Mouse (Mus musculus) spleen, adult 12 weeks (tissue): ENCODE measurements around the gene Olfr1506.
"Not testable (repeated sequence)": the region's sequence is repeated elsewhere in the genome, so short reads cannot be mapped to it uniquely, and the experiment has no call there.

Source experiments
- DNase-seq: peaks from one replicate; pipeline ENCODE4 v3.0.0; 2022; ENCODE audit warnings: low spot score

The Olfr1506 gene

GRCm38 (mm10) chr2:90224393-90224792, at the start of gene Olfr1506:
TSS of gene Olfr1506 (minus strand) at chr2:90224493.
- not testable (repeated sequence) for DNase-seq

GRCm38 (mm10) chr2:90270932-90271331, 46.6 kb upstream of the Olfr1506 start, which contains the start of gene Olfr1271:
TSS of gene Olfr1271 (minus strand) at chr2:90271032.
- no peak for DNase-seq

- DNase-seq = no peak
Measured at GRCm38 (mm10) chr2:90257492-90257891, 33.2 kb upstream of the Olfr1506 start, which contains the start of gene Olfr142. TSS of gene Olfr142 (minus strand) at chr2:90257592.

GRCm38 (mm10) chr2:90199606-90200005, 24.7 kb downstream of the Olfr1506 start:
- not testable (repeated sequence) for DNase-seq

GRCm38 (mm10) chr2:90195285-90195684, 29.0 kb downstream of the Olfr1506 start:
- not testable (repeated sequence) for DNase-seq

- not testable (repeated sequence) for DNase-seq
Measured at GRCm38 (mm10) chr2:90194750-90195149, 29.5 kb downstream of the Olfr1506 start.

GRCm38 (mm10) chr2:90187082-90187481, 37.2 kb downstream of the Olfr1506 start:
- DNase-seq = not testable (repeated sequence)

- not testable (repeated sequence) for DNase-seq
Measured at GRCm38 (mm10) chr2:90186082-90186481, 38.2 kb downstream of the Olfr1506 start.
